Mouse (Mus musculus) embryonic facial prominence, embryonic 15.5 days (tissue): ENCODE measurements at regions not wholly inside any gene's neighbourhood (a gene's known extent, or its start where the extent isn't known, plus 50 kb on each side); places are given as distances from the start of the nearest gene placed in this dataset.

ENCODE experiments used
- ATAC-seq: fragments of 200-750 bp; cut with Nextera tagmentation; 2 replicates; pipeline ENCODE4 v1.8.0; 2017; ENCODE audit warnings: low read depth, moderate TSS enrichment; ENCODE audit not compliant: insufficient number of reproducible peaks, low FRiP score, low TSS enrichment
- H3K27ac ChIP-seq: fragments of 300-500 bp; sonication (generic); replicated peaks from 2 replicates; pipeline ENCODE4 v1.5.1; 2015; ENCODE audit warnings: mild to moderate bottlenecking, inconsistent platforms
- H3K27me3 ChIP-seq: fragments of 300-500 bp; sonication (generic); 2 replicates; pipeline ENCODE4 v1.6.1; 2015; ENCODE audit warnings: inconsistent platforms
- H3K36me3 ChIP-seq: fragments of 300-500 bp; sonication (generic); 2 replicates; pipeline ENCODE4 v1.6.1; 2015; ENCODE audit warnings: mild to moderate bottlenecking, inconsistent platforms
- H3K4me1 ChIP-seq: fragments of 300-500 bp; sonication (generic); 2 replicates; pipeline ENCODE4 v1.6.1; 2015; ENCODE audit warnings: inconsistent platforms
- H3K4me2 ChIP-seq: fragments of 300-500 bp; sonication (generic); replicated peaks from 2 replicates; pipeline ENCODE4 v1.6.1; 2015; ENCODE audit warnings: mild to moderate bottlenecking, inconsistent platforms
- H3K4me3 ChIP-seq: fragments of 300-500 bp; sonication (generic); replicated peaks from 2 replicates; pipeline ENCODE4 v1.5.1; 2015; ENCODE audit warnings: mild to moderate bottlenecking, inconsistent platforms
- H3K9ac ChIP-seq: fragments of 300-500 bp; sonication (generic); 2 replicates; pipeline ENCODE4 v1.6.1; 2015; ENCODE audit warnings: inconsistent platforms
- H3K9me3 ChIP-seq: fragments of 300-500 bp; sonication (generic); replicated peaks from 2 replicates; pipeline ENCODE4 v1.6.1; 2016; ENCODE audit warnings: inconsistent platforms
- WGBS: fragments of 180-500 bp; shearing (Covaris S2); methylation state at CpG from one replicate; pipeline ENCODE4 v1.1.7; 2015; 5-methylcytosine and 5-hydroxymethylcytosine counted together

GRCm38 (mm10) chr16:5536515-5536972, 280.8 kb upstream of the Eef2kmt start:
- H3K27ac ChIP-seq = no peak overlapping the region
- H3K9me3 ChIP-seq = no peaks in the 10 kb centered on the region
- no peaks in the 10 kb centered on the region for H3K36me3 ChIP-seq
- H3K9ac ChIP-seq = no peak overlapping the region
- 12% methylated on average over 14 of the region's 14 CpGs for WGBS
- H3K4me2 ChIP-seq = no peak overlapping the region
- ATAC-seq = no peak
- no peak overlapping the region for H3K4me3 ChIP-seq
- H3K4me1 ChIP-seq = no peaks in the 10 kb centered on the region
- peaks cover 3% of the 10 kb centered on the region; the same call in 1 of the 2 replicates for H3K27me3 ChIP-seq

GRCm38 (mm10) chr16:5535414-5535813, 279.6 kb upstream of the Eef2kmt start:
- WGBS = 40% methylated on average over 8 of the region's 8 CpGs
- Histone ChIP-seq H3K4me2 (no peak overlapping the region), H3K27me3 (peaks cover 3% of the 10 kb centered on the region; the same call in 1 of the 2 replicates), H3K4me1 (no peaks in the 10 kb centered on the region), H3K9me3 (no peaks in the 10 kb centered on the region), H3K27ac (no peak overlapping the region), H3K36me3 (no peaks in the 10 kb centered on the region), H3K9ac (no peak overlapping the region), H3K4me3 (no peak overlapping the region)
- no peak for ATAC-seq

DNA sequence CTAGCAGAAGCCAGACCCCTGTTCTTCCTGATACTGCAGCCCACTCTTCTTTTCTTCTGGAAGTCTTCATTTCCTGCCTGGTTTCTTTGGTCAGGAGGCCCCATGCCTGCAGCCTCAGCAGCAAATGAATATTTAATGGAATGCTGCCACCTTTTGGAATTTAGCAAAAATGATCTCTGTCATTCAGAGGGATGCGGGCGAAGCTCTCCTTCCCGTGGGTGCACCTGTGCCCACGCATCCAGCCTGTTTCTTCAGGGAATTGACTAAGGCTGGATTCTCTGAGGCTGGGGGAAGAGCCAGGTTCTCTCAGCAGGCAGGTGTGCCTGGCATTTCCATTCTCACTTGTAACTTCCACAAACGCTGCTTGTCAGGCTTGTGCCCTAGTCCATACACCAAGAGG, 279.1 kb upstream of the Eef2kmt start:
- H3K4me1 ChIP-seq = no peaks in the 10 kb centered on the region
- H3K9me3 ChIP-seq = no peaks in the 10 kb centered on the region
- H3K4me2 ChIP-seq = no peak overlapping the region
- H3K36me3 ChIP-seq = no peaks in the 10 kb centered on the region
- no peak overlapping the region for H3K27ac ChIP-seq
- ATAC-seq = no peak
- H3K9ac ChIP-seq = no peak overlapping the region
- WGBS = 47% methylated on average over 5 of the region's 5 CpGs
- H3K4me3 ChIP-seq = no peak overlapping the region
- H3K27me3 ChIP-seq = peaks cover 3% of the 10 kb centered on the region; the same call in 1 of the 2 replicates

- 73% methylated on average over 3 of the region's 3 CpGs for WGBS
Observed at GRCm38 (mm10) chr16:5534385-5534784, 278.6 kb upstream of the Eef2kmt start.

GRCm38 (mm10) chr16:5532281-5532680, 276.5 kb upstream of the Eef2kmt start:
- no peaks in the 10 kb centered on the region for H3K9me3 ChIP-seq
- H3K4me3 ChIP-seq = no peak overlapping the region
- no peak overlapping the region for H3K9ac ChIP-seq
- 51% methylated on average over 3 of the region's 3 CpGs for WGBS
- peaks cover 3% of the 10 kb centered on the region; the same call in 1 of the 2 replicates for H3K27me3 ChIP-seq
- H3K4me1 ChIP-seq = no peaks in the 10 kb centered on the region
- H3K4me2 ChIP-seq = no peak overlapping the region
- no peaks in the 10 kb centered on the region for H3K36me3 ChIP-seq
- ATAC-seq = no peak
- no peak overlapping the region for H3K27ac ChIP-seq

More at GRCm38 (mm10) chr16:5534385-5534784, 278.6 kb upstream of the Eef2kmt start:
- no peaks in the 10 kb centered on the region for H3K4me1 ChIP-seq
- H3K9ac ChIP-seq = no peak overlapping the region
- no peak overlapping the region for H3K27ac ChIP-seq
- no peak overlapping the region for H3K4me3 ChIP-seq
- H3K9me3 ChIP-seq = no peaks in the 10 kb centered on the region
- H3K4me2 ChIP-seq = no peak overlapping the region
- H3K27me3 ChIP-seq = peaks cover 3% of the 10 kb centered on the region; the same call in 1 of the 2 replicates
- no peaks in the 10 kb centered on the region for H3K36me3 ChIP-seq
- ATAC-seq = no peak

- H3K4me2 ChIP-seq = no peak overlapping the region
- no peaks in the 10 kb centered on the region for H3K9me3 ChIP-seq
- H3K36me3 ChIP-seq = no peaks in the 10 kb centered on the region
- 70% methylated on average over 2 of the region's 2 CpGs for WGBS
- H3K9ac ChIP-seq = no peak overlapping the region
- H3K27me3 ChIP-seq = no peaks in the 10 kb centered on the region
- no peak overlapping the region for H3K27ac ChIP-seq
- no peaks in the 10 kb centered on the region for H3K4me1 ChIP-seq
- ATAC-seq = no peak
- H3K4me3 ChIP-seq = no peak overlapping the region
Observed at GRCm38 (mm10) chr16:5529823-5530222, 274.0 kb upstream of the Eef2kmt start.

DNA sequence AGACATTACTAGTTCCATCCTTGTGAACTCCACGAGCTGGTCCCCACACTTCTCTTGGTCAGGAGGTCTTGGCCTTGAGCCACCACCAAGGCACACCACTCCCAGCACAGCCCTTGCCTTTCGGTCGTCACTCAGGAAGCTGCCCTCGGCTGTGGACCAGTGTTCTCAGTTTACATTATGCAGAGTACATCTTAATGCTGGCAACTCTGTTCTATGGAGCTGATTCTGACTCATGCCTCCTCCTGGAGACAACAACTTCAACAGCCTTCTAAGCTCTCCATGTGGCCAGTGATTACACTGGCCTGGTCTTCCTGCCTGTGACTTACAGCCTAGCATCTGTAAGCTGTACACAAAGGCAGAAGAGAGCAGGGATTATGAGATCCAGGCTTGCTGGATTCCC, 272.2 kb upstream of the Eef2kmt start:
- Histone ChIP-seq H3K9ac (no peak overlapping the region), H3K36me3 (no peaks in the 10 kb centered on the region), H3K9me3 (no peaks in the 10 kb centered on the region), H3K4me1 (no peaks in the 10 kb centered on the region), H3K27me3 (no peaks in the 10 kb centered on the region), H3K4me3 (no peak overlapping the region), H3K27ac (no peak overlapping the region), H3K4me2 (no peak overlapping the region)
- ATAC-seq = no peak
- 45% methylated on average over 4 of the region's 4 CpGs for WGBS

DNA sequence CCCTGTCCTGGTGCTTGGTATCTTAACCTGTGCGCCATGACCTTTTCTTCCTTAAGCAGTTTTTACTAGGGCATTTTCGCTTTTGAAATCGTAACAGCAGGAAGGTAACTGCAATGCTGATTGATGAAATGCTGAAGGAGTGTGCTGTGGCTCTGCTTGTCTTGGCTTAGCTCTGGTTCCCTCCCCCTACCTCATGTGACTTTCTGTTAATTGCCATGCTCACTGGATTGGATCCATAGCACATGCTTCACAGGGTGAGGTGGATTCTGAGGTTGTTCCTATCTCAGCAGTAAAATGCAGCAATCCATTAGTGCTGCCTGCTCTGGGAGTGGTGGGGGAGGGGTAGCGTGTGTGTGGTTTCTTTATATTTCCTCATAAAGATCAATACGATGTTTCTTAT, 268.6 kb upstream of the Eef2kmt start:
- H3K27ac ChIP-seq = no peak overlapping the region
- H3K36me3 ChIP-seq = no peaks in the 10 kb centered on the region
- no peaks in the 10 kb centered on the region for H3K9me3 ChIP-seq
- H3K27me3 ChIP-seq = no peaks in the 10 kb centered on the region
- WGBS = 87% methylated on average over 5 of the region's 5 CpGs
- no peak overlapping the region for H3K4me2 ChIP-seq
- ATAC-seq = no peak
- H3K9ac ChIP-seq = no peak overlapping the region
- H3K4me1 ChIP-seq = no peaks in the 10 kb centered on the region
- no peak overlapping the region for H3K4me3 ChIP-seq

GRCm38 (mm10) chr16:5523402-5524021, 267.7 kb upstream of the Eef2kmt start:
- Histone ChIP-seq H3K4me2 (no peak overlapping the region), H3K36me3 (no peaks in the 10 kb centered on the region), H3K27me3 (no peaks in the 10 kb centered on the region), H3K27ac (no peak overlapping the region), H3K4me3 (no peak overlapping the region), H3K4me1 (no peaks in the 10 kb centered on the region), H3K9ac (no peak overlapping the region), H3K9me3 (no peaks in the 10 kb centered on the region)
- no peak for ATAC-seq
- WGBS = 65% methylated on average over 7 of the region's 7 CpGs

DNA sequence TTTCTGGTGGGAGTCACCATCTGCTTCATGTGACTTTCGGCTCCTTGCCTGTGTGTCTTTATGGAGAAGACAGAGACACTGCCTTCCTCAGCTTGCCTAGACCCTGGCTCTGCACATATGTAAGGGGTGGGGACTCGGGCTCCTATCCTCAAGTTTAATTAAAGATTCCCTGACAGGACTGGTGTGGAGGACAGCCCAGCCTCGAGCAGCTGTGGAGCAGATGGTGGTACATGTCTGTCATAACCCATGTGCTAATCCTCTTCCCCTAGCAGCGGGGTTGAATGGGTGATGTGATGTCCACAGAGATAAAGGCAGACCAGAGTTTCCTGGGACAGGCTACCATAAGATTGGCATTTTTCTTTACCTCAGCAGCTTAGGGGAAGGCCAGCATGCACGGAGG, 262.0 kb upstream of the Eef2kmt start:
- Histone ChIP-seq H3K4me2 (no peak overlapping the region), H3K27me3 (no peaks in the 10 kb centered on the region), H3K27ac (no peak overlapping the region), H3K36me3 (no peaks in the 10 kb centered on the region), H3K4me1 (no peaks in the 10 kb centered on the region), H3K4me3 (no peak overlapping the region), H3K9me3 (no peaks in the 10 kb centered on the region), H3K9ac (no peak overlapping the region)
- ATAC-seq = peak; percentile 83
- WGBS = 52% methylated on average over 5 of the region's 5 CpGs

GRCm38 (mm10) chr16:5515867-5516266, 260.1 kb upstream of the Eef2kmt start:
- no peaks in the 10 kb centered on the region for H3K9me3 ChIP-seq
- 70% methylated on average over 5 of the region's 5 CpGs for WGBS
- no peak overlapping the region for H3K9ac ChIP-seq
- no peaks in the 10 kb centered on the region for H3K36me3 ChIP-seq
- no peak overlapping the region for H3K4me3 ChIP-seq
- no peak for ATAC-seq
- H3K27me3 ChIP-seq = no peaks in the 10 kb centered on the region
- H3K27ac ChIP-seq = no peak overlapping the region
- no peak overlapping the region for H3K4me2 ChIP-seq
- no peaks in the 10 kb centered on the region for H3K4me1 ChIP-seq

DNA sequence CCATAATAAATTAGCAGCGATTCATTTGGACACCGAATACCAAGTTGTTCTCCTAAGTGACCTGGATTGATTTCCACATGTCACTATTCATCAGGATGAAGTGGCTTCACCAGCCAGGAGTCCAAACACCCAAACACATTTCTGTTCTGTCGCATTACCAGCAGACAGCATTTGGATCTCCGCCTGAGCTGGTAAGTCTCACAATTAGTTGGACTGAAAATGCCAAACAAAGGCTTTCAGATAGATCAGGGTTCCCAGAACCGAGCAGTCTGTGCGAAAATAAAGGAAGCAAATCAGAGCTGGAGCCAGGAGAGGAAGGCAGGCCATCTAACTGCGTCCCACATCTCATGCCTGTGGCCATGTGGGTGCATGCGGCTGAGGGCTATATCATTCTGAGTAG, 251.5 kb upstream of the Eef2kmt start:
- ATAC-seq = no peak
- Histone ChIP-seq H3K27ac (no peak overlapping the region), H3K36me3 (no peaks in the 10 kb centered on the region), H3K9ac (no peak overlapping the region), H3K9me3 (no peaks in the 10 kb centered on the region), H3K4me2 (no peak overlapping the region), H3K4me3 (no peak overlapping the region), H3K4me1 (no peaks in the 10 kb centered on the region), H3K27me3 (no peaks in the 10 kb centered on the region)
- WGBS = 73% methylated on average over 8 of the region's 8 CpGs
